Mouse (Mus musculus) CH12.LX (cell line): ENCODE measurements around the gene Prkce.

Experiments
- CHD1 ChIP-seq: IDR thresholded peaks from 2 replicates; pipeline ENCODE4 v1.6.1; 2012; ENCODE audit warnings: low read depth, low read length, improper control_type of control experiment, inconsistent platforms
- CTCF ChIP-seq, 2 experiments: IDR thresholded peaks in 1 of 2; conservative IDR thresholded peaks in 1 of 2; 2 replicates each; pipeline ENCODE4 v1.5.1; 2011 to 2012; ENCODE audit warnings: low read depth in 2 of 2, low read length in 2 of 2, improper control_type of control experiment in 1 of 2, inconsistent platforms in 1 of 2, mild to moderate bottlenecking in 1 of 2, moderate library complexity in 1 of 2
- MAFK ChIP-seq: IDR thresholded peaks from 2 replicates; pipeline ENCODE4 v1.6.1; 2011; ENCODE audit warnings: low read length, improper control_type of control experiment; ENCODE audit not compliant: insufficient replicate concordance
- MAX ChIP-seq: IDR thresholded peaks from 2 replicates; pipeline ENCODE4 v1.6.1; 2011; ENCODE audit warnings: low read length, improper control_type of control experiment
- NELFE ChIP-seq: IDR thresholded peaks from 2 replicates; pipeline ENCODE4 v1.6.1; 2011; ENCODE audit warnings: low read depth, low read length, improper control_type of control experiment
- POLR2A ChIP-seq: IDR thresholded peaks from 2 replicates; pipeline ENCODE4 v1.6.1; 2011; ENCODE audit warnings: low read depth, mild to moderate bottlenecking, improper control_type of control experiment, low read length
- RAD21 ChIP-seq: IDR thresholded peaks from 2 replicates; pipeline ENCODE4 v1.6.1; 2011; ENCODE audit warnings: low read depth, mild to moderate bottlenecking, low read length, improper control_type of control experiment, moderate library complexity
- SIN3A ChIP-seq: IDR thresholded peaks from 2 replicates; pipeline ENCODE4 v1.6.1; 2012; ENCODE audit warnings: low read length, improper control_type of control experiment, inconsistent platforms
- TBP ChIP-seq: conservative IDR thresholded peaks from 2 replicates; pipeline ENCODE4 v1.6.1; 2011; ENCODE audit warnings: low read depth, low read length, improper control_type of control experiment
- ZC3H11A ChIP-seq: IDR thresholded peaks from 2 replicates; pipeline ENCODE4 v1.6.1; 2012; ENCODE audit warnings: low read depth, mild to moderate bottlenecking, inconsistent platforms, low read length, improper control_type of control experiment
- ZKSCAN1 ChIP-seq: IDR thresholded peaks from 2 replicates; pipeline ENCODE4 v1.6.1; 2012; ENCODE audit warnings: low read depth, inconsistent platforms, low read length, improper control_type of control experiment, borderline replicate concordance
- ZNF384 ChIP-seq: IDR thresholded peaks from 2 replicates; pipeline ENCODE4 v1.6.1; 2012; ENCODE audit warnings: low read depth, low read length, improper control_type of control experiment, inconsistent platforms

DNA sequence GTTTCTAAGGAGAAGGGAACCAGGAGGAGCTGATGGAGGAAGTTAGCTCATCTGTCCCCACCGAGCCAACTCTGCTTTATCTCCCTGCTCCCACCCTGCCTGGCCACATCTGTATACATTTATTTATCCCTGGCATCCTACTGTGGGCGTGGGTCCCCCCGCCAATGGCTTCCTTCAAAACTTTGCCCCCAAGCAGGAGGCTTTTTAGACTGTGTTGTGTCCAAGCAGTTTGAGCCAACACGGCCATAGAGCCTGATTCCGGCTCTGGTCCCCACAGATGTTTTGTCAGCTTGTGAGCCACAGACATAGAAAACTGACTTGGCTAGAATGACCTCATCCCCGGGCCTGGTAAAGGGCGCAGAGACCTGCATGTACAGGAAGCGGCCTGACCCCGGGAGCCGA lies 89.1 kb downstream of the Prkce start:
- TF ChIP-seq CTCF (conservative IDR thresholded peaks at IDR 0.05 in 1 of 2, IDR thresholded peaks at IDR 0.05 in 1 of 2; ENCODE audit: low read depth in 2 of 2, low read length in 2 of 2) (no peak), RAD21 (no peak), POLR2A (no peak), NELFE (no peak), ZKSCAN1 (no peak), SIN3A (no peak), ZNF384 (no peak), TBP (no peak), MAX (no peak), CHD1 (no peak), MAFK (no peak), ZC3H11A (no peak)
